Mouse (Mus musculus): Measurements from ENCODE around the gene Gbp6. TPM values are rescaled to one million over a fixed set of nuclear protein-coding genes. Genes with fewer than 3 reads are reported as not detected.

Gene Gbp6
- polyA plus RNA-seq (2014; fragmentation: Illumina TruSeq; extraction: RNeasy Lipid Tissue Mini Kit (QIAGEN cat#74804); ENCODE audit: low read depth, low replicate concordance) = 32.6 TPM

GRCm38 (mm10) chr5:105293226-105294165, at the start of gene Gbp6, which contains the start of gene Gm43302:
Gbp6 (minus strand) TSS chr5:105293698.
Gm43302 (minus strand) TSS chr5:105293695.

DNA sequence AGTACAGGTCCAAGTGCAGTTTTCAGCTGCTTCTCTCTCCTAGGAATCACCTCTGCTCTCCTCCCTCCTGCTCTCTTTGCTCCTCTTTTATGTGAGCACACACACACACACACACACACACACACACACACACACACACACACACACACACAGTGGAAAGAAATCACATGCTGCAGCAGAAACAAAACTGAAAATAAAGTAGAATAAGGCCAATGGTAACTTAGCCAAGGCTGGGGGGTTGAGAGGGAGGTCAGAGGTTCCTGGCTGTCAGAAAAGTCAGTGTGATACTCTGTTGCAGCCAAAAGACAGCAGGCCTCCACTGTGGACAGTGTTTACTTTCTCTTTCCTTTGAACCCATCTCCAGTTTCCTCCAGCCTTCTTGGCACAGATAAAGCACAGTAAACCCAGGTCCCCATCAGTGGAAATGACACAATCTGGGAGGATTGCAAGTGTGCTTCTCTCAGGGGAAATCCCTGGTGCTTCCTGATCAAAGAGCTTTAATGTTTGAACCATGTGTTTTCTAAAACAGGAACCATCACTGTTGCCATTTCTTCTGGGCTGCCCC, 53.9 kb downstream of the Gbp6 start, which contains the start of gene Gbp10:
TSS of gene Gbp10 (minus strand) at position 51 of the 565 bp plus-strand sequence.

Other genes with a start within 250 kb of the Gbp6 start
- 6.2 TPM for gene Gbp9, start 154.2 kb downstream of the Gbp6 start, polyA plus RNA-seq (2014; fragmentation: Illumina TruSeq; extraction: RNeasy Lipid Tissue Mini Kit (QIAGEN cat#74804); ENCODE audit: low read depth, low replicate concordance)
- gene Gbp8, start 154.2 kb downstream of the Gbp6 start, polyA plus RNA-seq (2014; fragmentation: Illumina TruSeq; extraction: RNeasy Lipid Tissue Mini Kit (QIAGEN cat#74804); ENCODE audit: low read depth, low replicate concordance) = 7.3 TPM
- 5.9 TPM for gene Gbp4, start 154.1 kb downstream of the Gbp6 start, polyA plus RNA-seq (2014; fragmentation: Illumina TruSeq; extraction: RNeasy Lipid Tissue Mini Kit (QIAGEN cat#74804); ENCODE audit: low read depth, low replicate concordance)
- gene Gbp10, start 54.2 kb downstream of the Gbp6 start, polyA plus RNA-seq (2014; fragmentation: Illumina TruSeq; extraction: RNeasy Lipid Tissue Mini Kit (QIAGEN cat#74804); ENCODE audit: low read depth, low replicate concordance) = 34.8 TPM
- gene Gm43302, start within 50 bp of the Gbp6 start, polyA plus RNA-seq (2014; fragmentation: Illumina TruSeq; extraction: RNeasy Lipid Tissue Mini Kit (QIAGEN cat#74804); ENCODE audit: low read depth, low replicate concordance) = not detected
- gene Lrrc8b, start 122.1 kb upstream of the Gbp6 start, polyA plus RNA-seq (2014; fragmentation: Illumina TruSeq; extraction: RNeasy Lipid Tissue Mini Kit (QIAGEN cat#74804); ENCODE audit: low read depth, low replicate concordance) = 1.0 TPM
- gene Lrrc8c, start 225.7 kb upstream of the Gbp6 start, polyA plus RNA-seq (2014; fragmentation: Illumina TruSeq; extraction: RNeasy Lipid Tissue Mini Kit (QIAGEN cat#74804); ENCODE audit: low read depth, low replicate concordance) = 2.1 TPM

Data from liver, adult 10 weeks (tissue).